Mouse (Mus musculus) T-helper 17 cell (primary cell): ENCODE measurements around the gene Fam117a.

Experiments
- in situ Hi-C, 2 experiments: fragments of 300-600 bp; cut with MboI, MseI; formaldehyde crosslinking; loops; 1 replicate in 1 of 2; 2 replicates in 1 of 2; pipeline ENCODE4 v1.15.1; 2025; ENCODE audit warnings: high pct_unique_total_duplicates in 2 of 2

The Fam117a gene

DNA sequence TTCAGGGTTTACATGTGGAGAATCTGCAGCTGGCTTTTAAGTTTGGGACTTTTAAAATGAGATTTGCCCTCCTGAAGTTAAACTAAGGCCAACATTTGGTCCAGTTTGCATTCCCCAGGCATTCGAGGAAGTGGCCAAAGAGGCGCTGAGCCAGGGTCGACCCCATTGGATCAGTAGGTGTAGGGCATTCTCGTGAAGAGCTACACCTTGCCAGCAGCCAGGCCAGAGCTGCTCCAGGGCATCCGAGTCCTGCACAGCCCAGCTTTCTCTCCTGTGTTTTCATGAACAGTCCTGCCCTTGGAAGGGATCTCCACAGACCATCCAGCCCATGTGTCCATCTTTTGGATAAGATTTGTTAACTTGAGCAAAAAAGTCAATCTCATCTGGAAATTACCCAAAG, 27.6 kb downstream of the Fam117a start:
- in situ Hi-C loops: loop anchor here in 1 of 2 experiments (10.0 kb wide), 1 partner anchor 1730 kb away; no protein-coding TSS in a partner anchor

DNA sequence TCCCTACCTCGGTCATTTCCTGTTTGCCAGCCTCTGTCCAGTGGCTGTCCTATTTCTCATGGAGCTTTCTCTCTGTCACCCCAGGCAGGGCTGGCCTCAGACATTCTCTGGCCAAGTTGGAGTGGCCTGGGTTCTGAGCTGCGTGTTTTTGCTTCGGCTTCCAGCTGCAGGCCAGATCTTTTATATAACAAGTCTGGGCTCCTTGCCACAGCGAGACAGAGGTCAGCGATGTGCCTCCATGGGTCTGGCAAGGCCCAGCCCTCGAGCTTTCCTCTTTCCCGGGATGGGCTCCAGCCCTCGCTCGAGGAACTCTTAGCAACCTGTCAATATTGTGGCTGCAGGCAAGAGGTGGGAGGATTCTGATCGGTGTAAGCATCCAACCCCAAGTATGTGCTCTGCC, 28.8 kb downstream of the Fam117a start:
- in situ Hi-C loops: loop anchor here in 1 of 2 experiments (5.0 to 10.0 kb wide), 2 partner anchors 43 to 1729 kb away; no protein-coding TSS in a partner anchor

DNA sequence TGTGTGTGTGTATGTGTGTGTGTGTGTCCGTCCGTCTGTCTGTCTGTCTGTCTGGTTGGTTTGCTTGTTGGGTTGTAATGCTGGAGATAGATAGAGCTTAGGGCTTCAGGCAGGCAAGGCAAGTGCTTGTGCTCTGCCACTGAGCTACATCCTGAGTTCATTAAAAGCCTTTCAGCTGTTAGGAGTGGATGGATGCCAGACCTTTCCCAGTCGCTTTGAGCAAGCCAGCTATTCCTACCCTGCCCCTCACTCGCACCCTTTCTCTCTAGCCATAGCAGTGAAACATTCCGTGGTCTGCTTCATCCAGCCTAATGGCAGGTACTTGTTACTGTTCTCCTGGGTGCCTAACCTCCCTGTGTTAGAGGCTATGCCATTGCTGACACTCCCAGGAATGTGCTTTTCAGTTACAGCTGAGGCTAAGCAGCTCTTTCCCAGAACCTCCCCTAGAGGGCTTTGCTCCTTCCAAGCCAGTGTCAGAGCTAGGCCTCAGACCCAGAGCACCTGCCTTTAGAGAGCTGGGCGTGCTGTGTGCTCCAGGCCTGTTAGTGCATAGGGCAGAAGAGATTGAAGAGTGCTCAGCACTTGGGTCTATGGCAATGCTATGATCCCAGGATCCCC, 29.6 kb downstream of the Fam117a start:
- in situ Hi-C loops: loop anchor here in 1 of 2 experiments (5.0 to 10.0 kb wide), 2 partner anchors 44 to 1728 kb away; no protein-coding TSS in a partner anchor

DNA sequence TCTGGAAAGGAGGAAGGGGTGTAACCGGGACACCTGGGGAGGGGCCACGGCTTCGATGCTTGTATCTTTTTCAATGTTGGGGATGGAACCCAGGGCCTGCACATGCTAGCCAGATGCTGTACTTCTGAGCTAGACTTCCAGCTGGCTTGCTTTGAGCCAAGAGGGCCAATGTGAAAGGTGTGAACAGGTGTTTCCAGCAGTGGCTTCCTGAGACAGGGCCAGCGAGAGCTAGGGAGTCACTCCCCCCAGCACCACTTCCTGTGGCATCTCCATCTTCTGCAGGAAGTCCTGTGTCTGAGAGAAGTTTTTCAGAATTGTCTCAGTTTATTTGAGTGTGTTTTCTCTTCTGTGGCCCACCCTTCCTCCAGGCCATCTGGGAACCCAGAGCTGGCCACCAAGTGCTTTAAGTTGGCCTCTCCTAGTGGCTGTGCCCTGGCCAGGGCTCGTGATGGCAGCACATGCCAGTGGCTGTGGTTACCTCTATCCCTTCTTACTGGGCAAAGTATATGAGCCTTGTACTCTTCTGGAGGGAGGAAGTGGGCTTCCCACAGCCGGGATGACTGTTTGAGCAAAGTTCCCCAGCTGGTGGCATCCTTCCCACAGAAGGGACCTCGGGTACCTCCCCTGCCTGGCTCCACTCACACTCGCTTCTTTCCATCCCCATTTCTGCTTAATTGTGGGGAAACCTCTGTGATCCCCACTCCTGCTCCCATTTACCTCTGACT, 30.4 kb downstream of the Fam117a start:
- in situ Hi-C loops: loop anchor here in 1 of 2 experiments (5.0 to 10.0 kb wide), 2 partner anchors 45 to 1728 kb away; no protein-coding TSS in a partner anchor

DNA sequence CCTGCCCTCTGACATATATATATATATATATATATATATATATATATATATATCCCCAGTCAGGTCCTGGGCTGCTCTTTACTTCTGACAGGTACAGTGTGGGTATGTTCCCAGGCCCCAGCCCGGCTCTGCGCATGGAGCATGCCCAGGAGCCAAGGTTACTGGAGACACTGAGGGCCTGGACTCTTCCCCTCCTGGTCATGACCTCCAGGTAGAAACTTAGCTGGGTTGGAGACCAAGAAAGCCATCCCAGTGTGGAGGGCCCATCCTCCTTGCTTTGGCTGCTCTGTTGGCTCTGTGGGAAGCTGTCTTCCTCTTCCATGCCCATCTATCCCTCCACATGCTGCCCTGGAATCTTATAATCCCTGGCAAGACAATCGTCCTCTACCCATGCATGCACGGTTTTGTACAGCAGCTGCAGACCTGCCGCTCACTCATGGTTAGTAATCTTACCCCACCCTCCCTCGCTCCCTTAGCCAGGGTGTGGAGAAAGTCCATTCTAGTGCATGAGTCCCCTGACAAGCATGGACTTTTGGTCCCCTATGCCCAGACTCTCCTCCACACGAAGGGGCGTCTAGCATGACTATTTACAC, 31.5 kb downstream of the Fam117a start:
- in situ Hi-C loops: loop anchor here in 1 of 2 experiments (5.0 to 10.0 kb wide), 2 partner anchors 46 to 1726 kb away; no protein-coding TSS in a partner anchor

DNA sequence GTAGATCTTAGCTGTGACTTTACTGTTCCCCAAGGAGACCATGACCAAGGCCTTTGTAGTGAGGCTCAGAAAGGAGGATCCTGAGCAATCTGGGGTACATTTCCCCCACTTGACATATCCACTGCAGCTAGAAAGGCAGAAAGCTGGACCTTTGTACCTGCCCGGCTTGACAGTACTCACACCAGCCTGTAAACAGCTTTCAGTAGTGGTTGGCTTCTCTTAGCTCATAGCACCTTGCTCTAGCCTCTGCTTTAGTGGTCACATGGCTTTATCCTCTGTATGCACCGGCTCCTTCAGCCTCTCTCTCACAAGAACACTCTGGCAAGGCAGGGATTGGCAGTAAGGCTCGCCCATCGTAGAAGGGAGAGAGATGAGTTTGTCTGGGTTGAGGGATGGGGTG, 32.1 kb downstream of the Fam117a start:
- in situ Hi-C loops: loop anchor here in 1 of 2 experiments (5.0 to 10.0 kb wide), 2 partner anchors 47 to 1726 kb away; no protein-coding TSS in a partner anchor

DNA sequence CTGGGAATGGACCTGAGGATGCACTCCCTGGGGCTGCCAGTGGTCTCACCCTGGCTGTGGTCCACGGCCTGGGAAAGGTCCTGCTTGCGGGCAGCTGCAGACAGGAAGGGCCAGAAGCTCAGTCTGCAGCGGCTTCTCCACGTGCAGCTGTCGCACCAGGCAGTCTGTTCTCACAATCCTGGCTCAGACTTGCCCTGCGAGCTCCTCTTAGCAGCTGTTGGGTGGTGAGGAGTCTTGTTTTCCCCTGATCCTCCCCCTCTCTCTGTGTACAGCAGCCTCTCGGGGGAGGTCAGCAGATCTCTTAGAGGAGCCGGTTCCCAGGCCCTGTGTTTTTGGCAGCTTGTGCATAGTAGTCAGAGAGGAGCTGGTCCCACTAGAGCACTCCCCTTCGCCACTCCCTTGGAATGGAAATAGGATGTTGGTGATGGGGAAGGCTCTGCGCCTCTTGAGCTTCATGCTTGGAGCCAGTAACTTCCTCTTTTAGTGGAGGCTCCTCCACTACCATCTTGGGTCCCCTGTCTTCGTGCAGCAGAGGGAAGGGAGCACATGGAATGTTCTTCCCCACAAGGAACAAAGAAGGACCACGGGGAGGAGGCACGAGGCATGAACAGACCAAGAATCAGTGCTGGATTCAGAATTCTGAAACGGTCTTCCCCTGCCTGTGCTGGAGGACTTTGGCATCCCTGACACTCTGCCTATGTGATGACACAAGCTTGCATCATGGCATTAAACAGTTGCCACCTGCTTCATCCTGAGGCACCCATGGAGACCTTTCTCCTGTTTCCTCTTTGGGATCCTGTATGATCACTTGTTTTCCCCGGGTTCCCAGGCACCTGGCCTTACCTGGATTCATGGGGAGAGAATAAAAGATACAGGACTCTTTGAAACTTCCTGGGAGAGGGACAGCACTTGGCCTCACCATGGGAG, 33.4 kb downstream of the Fam117a start:
- in situ Hi-C loops: loop anchor here in 1 of 2 experiments (5.0 to 10.0 kb wide), 2 partner anchors 48 to 1725 kb away; no protein-coding TSS in a partner anchor

DNA sequence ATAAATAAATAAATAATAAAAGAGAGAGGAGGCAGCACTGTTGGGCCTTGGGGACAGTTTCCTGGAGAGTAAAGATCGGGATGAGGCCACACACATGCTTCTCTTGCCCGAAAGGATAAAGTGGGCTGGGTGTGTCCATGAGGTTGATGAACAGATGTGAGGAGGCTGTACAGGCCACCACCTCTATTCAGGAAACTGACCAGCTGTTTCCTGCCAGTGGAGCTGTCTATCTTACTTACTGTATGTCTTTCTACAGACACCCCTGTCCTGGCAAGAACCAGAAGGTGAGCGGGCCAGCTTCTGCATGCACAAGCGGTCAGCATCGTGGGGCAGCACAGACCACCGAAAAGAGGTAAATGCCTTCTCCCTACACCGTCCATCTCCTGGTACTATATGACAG, 34.4 kb downstream of the Fam117a start:
- in situ Hi-C loops: no loop called here

DNA sequence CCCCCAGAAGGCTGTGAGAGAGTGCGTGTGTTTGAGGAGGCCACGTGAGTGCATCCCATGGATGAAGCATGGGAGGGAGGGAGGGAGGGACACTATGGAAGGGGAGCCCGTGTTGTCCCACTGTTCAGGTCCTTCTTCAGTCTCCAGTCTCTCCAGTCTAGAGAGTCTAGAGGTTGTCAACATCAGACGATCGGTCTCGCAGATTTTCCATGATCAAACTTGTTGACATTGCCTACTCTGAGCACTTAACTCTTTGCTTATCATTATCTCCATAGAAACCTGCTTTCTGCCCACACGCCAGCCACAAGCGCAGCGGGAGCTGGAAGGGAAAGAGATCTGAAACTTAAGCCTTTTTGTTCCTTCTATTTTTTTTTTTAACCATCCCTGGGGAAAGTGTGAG, 42.1 kb downstream of the Fam117a start:
- in situ Hi-C loops: no loop called here

DNA sequence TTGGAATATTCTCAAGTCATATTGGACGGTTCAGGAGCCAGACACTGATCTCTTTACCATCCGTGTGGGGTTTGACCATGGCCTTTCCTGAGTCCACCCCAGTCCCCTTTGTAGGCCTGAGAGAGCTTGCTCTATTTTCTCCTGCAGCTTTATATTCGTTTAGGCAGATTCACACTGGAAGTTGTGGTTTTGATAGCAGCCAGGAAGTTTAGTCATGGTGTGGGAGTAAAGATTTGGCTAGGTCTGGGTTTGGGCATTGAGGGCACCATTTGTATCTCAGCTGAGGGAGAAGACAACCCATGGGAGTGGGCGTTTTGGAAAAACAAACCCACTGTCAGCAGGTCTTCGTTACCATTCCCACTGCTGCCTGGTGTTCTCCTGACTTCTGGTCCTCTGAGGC, 42.7 kb downstream of the Fam117a start:
- in situ Hi-C loops: no loop called here

DNA sequence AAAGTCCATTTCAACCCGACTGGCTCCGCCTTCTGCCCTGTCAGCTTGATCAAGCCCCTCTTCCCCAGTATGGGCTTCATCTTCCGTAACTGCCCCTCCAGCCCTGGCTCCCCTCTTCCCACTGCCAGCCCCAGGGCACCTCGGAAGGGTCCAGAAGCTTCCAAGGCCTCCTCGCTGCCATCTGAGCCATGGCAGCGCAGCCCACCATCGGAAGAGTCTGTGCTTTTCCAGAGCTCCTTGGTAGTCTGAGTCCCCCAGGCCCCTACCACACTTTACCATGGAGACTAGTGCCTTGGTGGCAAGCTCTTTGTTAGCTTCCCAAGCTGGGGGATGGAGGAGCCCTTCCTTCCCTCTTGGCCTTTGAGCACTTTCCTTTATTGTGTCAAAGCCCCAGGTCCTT, 43.9 kb downstream of the Fam117a start:
- in situ Hi-C loops: no loop called here

DNA sequence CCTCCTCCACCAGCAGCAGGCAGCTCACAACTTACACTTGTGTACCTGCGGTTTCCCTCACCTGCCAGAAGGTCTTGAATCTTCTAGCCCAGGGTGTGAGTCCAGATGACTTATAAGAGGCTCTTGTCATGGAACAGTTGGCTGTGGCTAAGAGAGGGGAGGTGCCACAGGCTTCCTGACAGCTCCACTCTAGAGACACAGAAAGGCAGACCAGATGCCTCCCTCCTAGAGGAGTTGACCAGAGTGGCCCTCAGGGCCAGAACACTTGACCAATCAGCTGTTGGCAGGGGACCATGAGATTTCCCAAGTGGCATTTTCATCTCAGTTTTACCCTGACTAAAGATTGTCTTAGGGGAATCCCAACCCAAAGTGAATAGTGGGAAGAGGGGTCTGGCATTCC, 44.3 kb downstream of the Fam117a start:
- in situ Hi-C loops: no loop called here

DNA sequence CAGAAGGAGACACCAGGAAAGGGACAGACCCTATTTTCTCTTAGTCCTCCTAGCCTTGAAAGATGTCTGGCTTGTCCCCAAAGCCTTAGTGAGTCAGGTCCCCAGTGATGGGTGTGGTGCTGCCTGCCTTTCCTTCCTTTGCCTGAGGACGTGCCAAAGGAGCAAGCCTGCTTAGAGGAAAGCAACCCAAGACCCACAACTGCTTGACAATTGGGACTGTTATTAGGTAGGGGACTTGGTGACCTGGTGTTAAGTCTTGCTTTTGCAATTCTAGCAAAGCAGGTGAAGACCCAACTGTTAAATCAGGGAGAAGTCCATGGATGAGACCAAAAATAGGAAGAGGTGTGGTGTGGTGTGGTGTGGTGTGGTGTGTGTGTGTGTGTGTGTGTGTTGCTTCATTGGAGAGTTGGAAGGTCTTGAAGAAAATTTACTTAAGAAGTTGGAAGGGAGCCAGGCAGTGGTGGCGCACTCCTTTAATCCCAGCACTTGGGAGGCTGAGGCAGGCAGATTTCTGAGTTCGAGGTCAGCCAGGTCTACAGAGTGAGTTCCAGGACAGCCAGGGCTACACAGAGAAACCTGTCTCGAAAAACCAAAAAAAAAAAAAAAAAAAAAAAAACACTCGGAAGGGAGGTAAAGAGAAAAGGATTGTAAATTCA, 46.6 kb downstream of the Fam117a start:
- in situ Hi-C loops: no loop called here

DNA sequence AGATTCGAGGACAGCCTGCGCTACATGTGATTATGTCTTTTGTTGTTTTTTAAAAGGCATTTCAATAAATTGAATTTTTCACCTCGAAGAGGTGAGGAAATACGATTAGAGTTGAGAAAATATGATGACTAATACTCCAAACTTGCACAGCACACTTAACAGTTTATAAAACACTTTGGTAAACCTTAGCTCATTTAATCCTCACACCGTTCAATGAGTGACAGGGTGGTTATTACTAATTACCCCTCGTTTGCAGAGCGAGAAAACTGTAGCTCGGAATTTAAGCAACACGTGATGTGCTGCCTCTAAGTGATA, 47.1 kb downstream of the Fam117a start:
- in situ Hi-C loops: no loop called here

DNA sequence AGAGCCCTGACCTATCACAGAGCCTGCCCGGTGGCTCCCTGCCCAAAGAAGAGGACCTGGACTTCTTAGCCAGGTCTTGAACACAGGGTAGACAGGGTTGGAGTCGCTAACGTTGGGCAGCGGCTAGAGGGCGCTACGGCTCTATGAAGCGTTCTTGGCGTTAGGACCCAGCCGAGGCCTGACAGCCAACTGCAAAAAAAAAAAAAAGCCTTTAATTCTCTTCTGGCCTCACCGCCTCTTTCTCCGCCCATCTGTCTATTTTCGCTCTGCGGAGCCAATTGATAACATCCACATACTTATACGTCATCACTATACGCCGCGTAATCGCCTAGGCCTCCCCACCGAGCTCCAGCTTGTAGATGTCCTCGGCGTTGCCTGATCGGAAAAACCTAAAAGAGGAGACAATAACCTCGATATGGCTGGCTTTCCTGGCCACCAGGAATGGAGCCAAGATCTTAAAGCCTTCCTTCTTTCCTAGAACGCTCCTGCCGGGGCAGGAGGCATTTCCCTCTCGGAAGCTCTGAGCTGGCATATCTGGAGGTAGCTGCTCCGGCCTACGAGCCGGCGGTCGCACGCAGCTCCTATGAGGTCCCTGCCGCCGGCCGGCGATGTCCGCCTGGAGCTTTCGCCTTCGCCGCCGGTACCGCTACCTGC, 47.6 kb downstream of the Fam117a start, which contains the start of gene Slc35b1:
TSS of gene Slc35b1 (plus strand) at position 374 of the 654 bp plus-strand sequence.
- in situ Hi-C loops: no loop called here

DNA sequence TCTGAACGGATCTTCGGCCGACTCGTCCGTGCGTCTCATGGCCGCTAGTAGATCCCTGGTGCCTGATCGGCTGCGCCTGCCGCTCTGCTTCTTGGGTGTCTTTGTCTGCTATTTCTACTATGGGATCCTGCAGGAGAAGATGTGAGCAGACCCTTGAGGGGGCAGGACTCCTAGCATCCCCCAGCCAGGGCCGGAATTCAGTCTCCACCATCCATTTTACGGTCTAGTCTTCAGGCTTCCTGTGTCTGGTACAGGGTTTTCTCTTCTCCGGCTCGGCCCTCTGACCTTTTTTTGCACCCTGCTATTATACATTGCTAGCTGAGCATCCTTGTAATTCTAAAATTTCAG, 48.1 kb downstream of the Fam117a start:
- in situ Hi-C loops: no loop called here

DNA sequence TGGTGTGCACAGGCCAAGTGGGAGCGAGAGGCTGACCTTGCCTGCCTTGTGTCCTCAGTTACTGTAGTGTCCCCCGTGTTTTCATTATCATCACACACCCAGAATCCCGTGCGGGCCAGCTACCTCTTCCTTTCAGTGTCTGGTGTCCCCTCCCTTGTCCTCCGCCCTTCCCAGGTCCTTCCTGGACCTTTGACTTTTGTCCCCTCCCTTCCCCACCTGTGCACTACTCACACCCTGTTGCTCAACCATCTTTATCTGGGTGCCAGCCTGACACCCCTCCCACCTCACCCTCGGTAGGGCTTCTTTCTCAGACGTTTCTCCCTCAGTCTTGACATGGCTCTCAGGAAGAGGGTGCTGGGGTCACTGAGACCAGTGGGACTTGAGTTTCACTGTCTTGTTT, 50.5 kb downstream of the Fam117a start:
- in situ Hi-C loops: no loop called here

DNA sequence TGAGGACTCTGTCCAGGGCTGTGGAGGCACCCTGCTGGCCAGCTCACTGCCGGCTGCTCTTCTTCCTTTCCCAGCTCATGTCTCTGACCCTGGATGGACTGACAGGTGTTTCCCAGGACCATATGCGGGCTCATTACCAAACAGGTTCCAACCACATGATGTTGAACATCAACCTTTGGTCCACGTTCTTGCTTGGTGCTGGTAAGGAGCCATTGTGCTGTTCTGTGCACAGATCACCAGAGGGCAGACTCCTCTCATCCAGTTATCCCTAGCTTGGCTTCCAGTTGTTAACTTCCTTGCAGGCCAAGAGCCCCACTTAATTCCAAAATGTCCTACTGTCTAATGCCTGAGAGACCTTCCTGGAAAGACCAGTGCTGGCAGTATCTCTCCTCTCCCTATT, 52.2 kb downstream of the Fam117a start:
- in situ Hi-C loops: no loop called here

DNA sequence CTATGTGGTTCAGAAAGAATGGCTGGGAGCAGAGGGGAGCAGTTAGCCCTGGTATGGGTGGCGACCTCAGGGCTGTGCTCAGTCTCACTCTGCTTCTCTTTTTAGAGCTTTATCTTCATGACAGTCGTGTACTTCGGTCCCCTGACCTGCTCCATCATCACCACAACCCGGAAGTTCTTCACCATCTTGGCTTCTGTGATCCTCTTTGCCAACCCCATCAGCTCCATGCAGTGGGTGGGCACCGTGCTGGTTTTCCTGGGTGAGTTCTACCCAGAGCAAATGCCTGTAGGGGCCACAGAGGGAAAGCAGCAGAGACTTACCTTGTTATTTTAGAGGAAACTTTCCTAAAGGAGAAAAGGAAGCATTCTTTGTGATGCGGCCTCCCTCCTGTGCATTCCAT, 53.6 kb downstream of the Fam117a start:
- in situ Hi-C loops: no loop called here

DNA sequence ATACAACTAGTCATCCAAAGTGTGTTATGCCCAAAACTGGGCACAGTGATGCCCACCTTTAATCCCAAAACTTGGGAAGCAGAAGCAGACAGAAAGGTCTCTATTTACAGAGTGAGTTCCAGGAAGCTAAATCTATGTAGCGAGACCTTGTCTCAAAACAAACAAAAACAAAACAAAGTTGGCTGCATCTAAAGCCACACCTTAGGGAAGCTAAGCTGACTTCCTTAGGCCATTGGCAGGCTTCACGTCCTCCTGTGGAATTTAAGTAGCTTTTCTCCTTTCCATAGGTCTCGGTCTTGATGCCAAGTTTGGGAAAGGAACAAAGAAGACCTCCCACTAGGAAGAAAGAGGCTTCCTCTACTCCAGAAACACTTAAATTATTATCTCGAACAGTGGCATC, 54.4 kb downstream of the Fam117a start:
- in situ Hi-C loops: no loop called here
